Mouse (Mus musculus) urinary bladder, postnatal 36 days (tissue): ENCODE results near the gene Dlg2.

ENCODE experiments used
- DNase-seq, 2 experiments: peaks; one replicate each; pipeline ENCODE4 v3.0.0; 2022; ENCODE audit warnings: low spot score in 2 of 2, mixed read lengths in 1 of 2

The Dlg2 gene

DNA sequence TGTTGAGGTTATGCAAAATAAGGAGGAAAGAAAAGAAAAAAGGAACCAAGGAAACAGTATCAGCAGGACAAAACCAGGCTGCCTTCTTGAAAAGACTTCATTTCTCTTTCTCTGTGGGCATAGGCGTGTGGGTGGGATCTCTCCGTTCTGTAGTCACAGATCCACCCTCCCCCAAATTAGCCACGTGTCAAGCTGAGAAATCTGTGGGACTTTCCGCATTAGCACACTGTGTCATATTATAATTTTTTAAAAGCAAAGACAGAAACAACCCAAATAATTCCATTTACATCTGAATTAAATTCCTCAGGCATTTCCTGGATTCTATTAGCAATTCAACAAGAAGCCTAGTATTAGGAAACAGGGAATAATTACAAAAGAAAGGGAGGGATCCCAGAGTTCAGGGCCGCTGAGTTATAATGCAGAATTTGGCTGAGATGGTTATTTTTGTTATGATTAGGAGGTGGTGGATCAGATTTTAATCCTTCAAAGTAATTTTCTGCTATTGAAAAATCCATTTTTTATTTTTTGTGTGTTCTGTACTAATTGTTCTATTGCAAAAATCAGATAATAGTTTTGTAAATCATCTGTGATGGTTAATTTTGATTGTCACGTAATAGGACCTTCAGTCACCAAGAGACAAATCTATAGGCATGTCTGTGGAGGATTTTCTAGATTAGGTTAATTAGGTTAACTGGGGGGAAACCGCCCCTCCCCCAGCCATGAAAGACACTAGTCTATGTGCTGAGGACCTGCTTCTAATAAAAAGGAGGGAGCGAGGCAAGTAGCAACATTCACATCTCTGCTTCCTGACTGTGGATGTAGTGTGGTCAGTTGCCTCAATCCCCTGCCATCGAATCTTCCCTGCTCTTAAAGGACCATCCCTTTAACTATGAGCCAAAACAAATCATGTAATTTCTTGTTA, 63.3 kb downstream of the Dlg2 start:
- no peak for DNase-seq

DNA sequence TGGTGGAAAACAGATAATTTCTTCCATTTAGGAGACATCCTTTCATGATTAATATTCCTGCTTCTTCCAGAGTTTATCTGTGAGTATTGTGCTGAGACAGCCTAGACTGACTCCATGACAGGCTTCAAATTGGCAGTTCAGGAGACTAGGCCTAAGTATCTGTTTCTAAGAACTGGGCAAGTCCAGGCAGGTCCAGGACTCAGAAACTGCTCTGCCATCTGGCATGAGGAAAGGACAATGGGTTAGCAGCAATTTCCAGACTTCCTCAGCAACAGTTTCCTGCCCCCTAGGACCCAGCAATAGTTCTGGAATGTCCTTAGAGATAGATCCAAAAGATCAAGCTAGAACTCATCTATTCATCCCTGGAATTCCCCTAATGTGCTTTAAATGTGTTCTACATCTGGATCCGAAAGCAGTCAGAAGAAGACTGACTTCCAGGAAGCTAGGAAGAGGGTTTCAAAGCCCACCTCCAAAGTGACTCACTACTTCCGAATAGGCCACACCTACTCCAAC, 64.4 kb downstream of the Dlg2 start:
- DNase-seq: no peak

DNA sequence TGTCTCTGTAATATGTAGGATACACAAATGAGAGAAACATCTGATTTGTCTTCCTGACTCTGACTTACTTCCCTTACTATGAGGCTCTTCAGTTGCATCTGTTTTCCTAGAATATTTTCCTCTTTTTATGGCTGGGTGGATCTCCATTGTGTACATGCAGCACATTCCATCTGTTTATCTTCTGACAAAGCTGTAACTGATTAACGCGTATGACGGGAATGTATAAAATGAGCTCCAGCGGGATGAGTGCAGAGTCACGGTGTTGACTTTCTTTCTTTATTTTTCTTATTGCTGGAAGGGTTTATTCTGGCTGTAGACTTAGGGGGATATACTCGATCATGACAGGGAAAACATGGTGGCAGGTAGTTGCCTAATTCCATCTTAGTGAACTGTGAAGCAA, 76.9 kb downstream of the Dlg2 start:
- no peak for DNase-seq

DNA sequence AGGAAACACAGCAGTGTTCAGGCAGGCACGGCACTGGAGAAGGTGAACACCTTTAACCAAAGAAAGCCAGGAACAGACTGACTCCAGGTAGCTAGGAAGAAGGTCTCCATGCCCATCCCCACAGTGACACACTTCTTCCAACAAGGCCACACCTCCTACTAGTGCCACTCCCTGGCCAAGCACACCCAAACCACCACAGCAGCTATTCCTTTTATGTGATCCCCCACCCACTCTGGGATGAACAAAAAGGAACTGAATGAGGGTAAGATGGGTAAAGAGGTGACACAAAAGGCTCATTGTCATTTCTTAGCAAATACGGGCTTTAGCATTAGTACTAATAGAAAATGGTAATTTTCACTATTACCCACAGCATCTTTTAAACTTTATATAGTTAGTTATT, 77.9 kb downstream of the Dlg2 start:
- DNase-seq: no peak

DNA sequence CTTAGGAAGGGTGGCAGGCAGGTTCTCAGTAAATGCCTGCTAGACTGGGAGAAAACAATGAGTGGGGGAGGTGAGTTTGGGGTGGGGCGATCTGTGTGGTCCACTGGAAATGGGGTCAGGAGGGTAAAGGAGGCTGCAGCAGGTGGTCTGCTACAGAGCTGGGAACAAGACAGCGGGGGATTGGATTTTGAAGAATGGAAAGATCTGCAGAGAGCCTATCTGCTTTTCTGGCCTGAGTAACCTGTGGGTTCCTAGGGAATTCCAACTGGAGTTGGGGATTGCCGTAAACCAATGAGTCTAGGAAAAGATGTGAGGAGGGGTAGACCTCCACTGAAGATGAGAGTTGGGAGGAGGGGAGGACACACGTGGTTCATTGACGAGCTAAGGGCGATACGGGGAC, 92.7 kb downstream of the Dlg2 start:
- no peak for DNase-seq

DNA sequence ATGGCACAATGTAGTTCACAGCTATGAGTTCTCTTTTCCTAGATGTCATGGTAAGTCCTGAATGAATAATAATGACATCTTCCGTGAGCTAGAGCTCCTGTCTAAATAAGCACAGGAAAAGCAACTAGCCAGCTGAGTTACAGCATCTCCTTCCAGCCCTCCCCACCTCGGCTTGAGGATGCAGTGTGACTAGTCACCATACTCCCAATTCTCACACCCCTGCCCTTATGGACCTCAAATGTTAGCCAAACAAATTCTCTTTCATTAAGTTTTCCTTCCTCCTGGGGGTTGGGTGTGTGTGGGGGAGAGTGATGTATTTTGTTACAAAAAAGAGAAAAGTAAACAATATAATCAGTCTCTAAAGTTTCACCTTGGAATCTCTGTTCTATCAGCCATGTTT, 111.3 kb downstream of the Dlg2 start:
- DNase-seq: no peak

DNA sequence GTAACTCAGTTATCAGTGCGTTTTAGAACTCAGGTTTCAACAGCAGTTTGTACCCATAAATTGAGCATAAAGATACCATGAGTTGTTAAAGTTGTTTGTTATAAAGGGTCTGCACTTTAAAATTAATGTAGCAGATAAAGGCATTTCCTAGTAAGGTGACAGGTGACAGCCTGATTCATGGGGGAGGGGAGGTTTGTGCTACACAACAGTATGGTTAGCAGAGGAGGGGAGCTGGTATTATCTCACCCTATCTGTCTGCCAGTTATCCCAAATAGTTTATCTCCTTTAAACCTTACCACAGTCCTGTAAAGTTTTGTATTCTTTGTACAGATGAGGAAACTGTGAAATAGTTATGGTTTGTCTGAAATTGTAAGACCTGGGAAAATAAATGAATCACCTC, 111.8 kb downstream of the Dlg2 start:
- no peak for DNase-seq

DNA sequence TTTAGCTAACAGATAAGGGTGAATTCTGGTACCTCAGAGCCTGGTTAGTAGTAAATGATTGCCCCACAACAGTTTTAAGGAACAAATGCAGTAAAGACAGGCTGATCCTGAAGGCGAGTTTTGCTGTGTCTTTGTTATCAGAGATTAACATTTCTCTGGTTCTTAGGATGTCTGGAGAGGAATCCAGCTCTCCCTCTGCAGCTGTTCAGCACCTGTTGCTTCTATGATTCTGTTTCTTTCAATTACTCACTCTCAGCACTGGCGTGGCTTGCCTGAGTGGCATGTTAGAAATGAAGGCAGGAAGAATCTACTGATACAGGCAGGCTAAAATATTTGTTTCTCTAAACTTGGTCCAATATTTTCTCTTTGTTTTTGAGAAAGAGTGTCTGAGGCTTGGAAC, 133.3 kb downstream of the Dlg2 start:
- DNase-seq: no peak

DNA sequence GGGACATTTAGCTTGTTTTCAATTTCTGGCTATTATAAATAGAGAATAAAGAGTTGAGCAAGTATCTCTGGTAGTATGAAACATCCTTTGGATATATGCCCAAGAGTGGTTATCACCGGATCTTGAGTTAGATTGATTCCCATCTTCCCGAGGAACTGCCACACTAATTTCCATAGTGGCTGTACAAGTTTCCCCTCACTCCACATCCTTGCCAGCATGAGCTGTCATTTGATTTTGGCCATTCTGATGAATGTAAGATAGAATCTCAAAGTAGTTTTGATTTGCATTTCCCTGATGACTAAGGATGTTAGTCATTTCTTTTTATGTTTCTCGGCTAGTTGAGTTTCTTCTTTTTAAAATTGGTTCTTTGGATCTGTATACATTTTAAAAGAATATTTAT, 154.1 kb downstream of the Dlg2 start:
- no peak for DNase-seq

DNA sequence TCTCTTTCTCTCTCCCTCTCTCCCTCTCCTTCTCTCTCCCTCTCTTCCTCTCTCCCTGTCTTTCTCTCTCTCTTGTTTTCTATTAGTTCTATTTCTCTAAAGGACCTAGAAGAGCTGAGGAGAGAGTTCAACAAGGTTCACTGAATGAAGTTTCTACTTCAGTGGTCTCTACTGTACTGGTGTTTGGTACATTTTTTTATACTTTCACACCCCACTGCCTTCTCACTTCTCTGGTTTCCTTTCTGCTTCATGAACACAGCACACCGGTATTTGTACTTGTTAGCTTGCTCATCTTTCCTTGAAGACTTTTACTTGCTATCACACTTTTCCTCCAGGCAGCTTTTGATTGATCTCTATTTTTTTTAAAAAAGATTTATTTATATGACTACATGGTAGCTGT, 173.0 kb downstream of the Dlg2 start:
- DNase-seq: no peak

DNA sequence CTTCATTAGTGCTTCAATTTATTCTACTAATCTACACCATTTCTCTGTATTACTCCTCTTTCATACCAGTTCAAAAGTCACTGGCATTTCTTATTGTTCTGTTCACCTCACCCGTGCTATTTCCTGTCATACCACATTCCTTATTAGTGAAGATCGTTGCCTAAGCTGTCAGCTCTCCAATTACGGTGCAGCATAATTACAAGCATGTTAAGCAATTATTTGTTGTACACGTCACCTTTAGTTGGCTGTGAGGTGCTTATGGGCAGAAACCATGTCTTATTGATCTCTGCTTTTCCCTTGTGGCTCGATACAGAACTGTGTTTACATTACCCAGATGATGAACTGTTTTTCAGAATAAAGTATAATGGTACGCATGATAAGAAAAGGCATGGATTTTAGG, 174.7 kb downstream of the Dlg2 start:
- no peak for DNase-seq

DNA sequence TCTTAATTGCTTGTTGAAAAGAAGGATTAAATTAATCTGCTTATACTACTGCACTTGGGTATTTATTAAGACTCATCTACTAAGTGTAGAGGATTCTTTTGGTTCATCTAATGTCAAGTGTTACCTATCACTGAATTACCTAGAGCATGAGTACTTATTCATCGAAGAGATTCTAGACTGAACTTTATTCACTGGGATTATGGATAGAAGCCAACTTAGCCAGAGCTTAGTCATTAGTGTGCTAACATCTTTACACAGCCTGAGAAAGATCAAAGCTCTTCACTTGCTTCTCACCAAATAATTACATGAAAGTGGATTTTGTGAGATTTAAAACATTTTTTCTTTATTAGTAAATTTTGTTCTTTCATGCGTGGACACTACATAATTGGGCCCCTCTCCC, 175.1 kb downstream of the Dlg2 start:
- DNase-seq: no peak

DNA sequence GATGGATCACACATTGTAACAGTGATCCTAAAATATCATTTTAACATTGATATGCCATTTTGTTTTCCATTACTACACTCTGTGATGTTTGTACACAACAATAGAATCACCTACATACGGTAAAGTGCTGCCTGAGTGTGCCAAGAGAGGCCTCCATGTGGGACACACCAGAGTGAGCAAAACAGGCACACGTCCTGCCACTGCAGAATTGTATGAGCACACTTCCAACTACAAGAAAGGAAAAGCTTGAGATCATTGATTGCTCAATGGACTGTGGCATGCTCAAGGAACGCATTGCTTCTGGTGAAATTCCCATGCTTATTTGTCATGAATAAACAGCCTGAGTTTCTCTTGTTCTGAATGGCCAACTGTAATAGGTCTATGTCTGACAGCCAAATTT, 182.1 kb downstream of the Dlg2 start:
- no peak for DNase-seq

DNA sequence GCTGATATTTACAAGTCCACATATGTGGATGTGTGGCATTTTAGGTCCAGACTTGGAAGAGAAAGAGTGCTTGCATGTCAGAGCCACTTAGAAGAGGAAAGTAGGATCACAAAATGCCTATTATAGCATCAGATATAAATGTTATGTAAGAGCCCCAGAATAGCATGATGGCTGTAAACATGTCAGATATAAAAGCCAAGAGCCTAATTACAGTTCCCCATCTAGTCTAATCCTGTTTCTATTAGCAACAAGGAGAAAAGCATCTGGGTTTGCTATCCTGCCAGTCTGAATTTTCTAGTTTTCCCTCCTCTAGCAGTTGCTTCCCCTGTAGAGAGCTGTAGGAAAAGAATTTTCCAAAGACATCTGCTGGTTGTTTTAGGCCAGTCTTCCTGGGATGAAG, 217.6 kb downstream of the Dlg2 start:
- no peak for DNase-seq

DNA sequence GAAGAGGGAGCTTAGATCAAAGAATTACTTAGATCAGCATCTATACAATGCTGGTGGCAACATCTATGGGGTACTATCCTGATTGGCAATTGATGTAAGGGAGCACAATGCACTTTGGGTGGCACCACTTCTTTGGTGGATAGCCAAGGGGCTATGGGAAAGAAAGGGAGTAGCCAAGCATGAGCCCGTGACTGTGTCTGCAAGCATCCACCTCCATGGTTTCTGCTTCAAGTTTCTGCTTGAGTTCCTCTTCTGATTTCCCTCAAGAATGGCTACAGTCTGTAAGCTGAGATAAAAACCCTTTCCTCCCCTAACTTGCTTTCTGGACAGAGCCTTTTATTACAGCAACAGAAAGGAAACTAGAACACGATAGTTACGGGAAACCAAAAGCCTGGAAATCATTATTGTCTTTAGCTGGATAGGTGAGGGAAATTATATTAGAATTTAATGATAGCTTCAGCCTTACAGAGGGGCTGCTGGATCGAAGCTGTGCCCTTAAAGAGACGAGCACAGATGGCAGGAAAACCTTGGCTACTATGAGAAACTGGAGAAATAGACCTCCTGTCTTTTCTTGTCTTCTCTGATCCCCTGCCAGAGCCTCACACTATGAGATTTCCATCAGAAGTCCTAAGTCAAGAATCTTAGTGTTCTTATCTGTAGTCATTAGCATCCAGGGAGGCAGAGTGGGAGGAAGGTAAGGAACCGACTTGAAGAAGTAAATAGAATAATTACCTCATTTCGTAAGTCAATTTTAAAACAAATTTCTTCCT, 219.9 kb downstream of the Dlg2 start:
- DNase-seq: no peak

DNA sequence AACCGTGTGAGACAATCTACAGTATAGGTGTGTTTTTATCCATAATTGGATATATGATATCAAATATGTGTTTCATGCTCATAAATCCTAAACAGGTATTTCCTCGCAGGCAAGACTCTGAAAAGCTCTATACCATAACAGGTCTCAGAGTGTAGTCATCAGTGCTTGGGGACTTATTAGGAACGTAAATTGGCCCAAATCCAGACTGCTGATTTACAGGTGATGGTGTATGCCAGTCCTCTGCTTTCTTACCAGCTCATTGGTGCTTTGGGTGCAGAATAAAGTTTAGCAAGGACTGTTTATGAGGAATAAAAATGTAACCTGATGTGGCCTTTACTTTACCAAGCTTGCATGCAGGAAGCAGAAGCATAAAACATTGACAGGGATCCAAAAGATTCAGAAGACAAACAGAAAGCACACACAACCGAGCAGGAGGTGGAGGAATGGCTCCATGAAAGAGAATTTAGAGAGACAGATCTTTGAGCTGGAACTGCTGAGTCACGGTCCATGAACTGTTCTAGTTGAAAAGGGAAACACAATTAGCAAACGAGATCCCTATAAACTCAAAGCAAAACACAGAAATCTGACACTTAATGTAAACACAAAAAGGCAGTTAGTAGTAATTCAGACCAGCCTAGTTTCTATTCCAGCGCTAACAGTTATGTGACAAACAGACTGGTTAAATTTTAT, 226.8 kb downstream of the Dlg2 start:
- DNase-seq: no peak

DNA sequence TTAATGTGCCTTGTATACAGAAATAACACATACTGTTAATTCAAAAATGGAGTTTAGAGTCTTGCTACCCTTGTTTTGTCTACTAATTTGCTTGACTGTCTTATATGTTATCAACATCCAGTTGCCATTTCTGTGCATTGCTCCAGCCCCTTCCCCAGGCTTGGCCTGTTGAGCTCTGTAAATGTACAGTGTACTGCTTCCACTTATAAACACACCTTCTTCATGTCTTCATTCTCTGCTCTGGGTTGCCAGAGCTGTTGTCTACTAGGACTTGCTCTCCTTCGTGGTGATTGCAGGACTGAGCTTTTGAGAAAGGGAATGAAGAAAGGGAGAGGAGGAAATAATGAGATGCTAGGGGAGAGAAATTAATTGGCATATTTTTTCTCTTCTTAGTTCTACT, 227.5 kb downstream of the Dlg2 start:
- no peak for DNase-seq

DNA sequence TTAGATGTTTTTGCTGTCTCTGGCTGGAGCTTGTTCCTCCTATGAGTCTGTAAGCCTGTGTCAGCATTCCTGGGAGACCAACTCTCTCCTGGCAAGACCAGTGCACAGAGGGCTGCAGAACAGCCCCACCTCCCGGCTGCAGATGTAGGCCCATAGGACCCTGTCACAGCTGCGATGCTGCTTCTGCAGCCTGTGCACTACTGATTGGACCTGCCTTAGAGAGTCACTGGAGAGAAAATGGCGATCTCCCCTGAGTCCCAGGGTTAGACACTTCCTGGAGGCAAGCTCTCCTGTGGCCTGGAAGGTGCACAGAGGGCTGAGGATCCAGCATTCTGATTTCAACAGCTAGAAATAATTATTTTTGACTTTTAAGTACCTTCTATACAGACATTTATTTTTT, 257.6 kb downstream of the Dlg2 start:
- DNase-seq: no peak

DNA sequence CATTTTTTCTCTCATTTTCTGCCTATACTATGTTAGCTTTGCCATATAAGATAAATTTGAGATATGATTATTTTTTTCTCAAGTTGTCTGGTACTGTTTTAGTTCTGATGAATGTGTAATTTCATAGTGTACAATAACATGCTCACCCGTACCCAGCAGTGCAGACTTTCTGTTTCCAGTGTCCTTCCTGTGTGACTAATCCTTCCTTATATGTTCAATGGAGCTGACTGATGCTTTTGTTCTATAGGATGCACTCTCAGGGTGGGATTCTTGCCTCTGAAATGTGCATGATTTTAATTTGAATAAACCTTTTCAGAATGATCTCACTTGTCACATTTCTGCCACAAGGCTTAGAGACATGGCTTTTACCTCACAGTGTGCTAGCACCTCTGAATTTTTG, 259.9 kb downstream of the Dlg2 start:
- no peak for DNase-seq

DNA sequence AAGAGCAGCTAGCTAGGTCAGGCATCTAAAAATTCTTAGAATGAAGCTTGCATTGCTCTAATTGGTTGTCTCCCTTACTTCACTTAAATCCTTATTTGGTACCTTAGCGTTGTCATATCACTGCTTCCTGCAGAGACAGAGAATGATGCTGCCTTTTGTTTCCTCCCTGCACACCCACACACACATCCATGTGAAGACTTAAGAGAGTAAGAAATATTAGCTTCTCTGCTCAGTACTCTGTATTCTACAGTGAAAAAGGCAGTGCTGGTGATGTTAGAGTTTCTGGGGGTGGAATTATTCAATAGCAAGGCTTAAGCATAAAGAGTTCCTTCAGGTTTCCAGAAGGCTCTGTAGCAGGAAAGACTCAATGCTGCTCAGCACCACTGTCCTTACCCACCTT, 272.2 kb downstream of the Dlg2 start:
- DNase-seq: no peak

DNA sequence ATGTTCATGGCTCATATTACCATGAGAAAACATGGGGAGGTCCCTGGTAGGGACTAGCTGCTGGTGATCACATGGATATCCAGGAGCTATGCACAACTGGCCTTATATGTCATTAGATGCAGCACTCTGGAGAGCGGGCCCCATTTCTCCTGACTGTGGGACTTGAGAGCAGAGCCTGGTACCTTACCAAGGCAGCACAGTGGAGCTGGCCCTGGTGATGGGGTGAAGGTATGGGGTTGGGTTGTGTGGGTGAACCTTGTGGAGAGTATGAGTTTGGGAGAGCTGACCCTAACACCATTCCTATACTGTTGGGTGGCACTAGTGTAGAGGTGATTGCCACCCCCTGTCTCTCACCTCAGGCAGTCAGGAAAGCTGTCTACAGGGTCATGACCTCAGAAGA, 311.5 kb downstream of the Dlg2 start:
- no peak for DNase-seq

DNA sequence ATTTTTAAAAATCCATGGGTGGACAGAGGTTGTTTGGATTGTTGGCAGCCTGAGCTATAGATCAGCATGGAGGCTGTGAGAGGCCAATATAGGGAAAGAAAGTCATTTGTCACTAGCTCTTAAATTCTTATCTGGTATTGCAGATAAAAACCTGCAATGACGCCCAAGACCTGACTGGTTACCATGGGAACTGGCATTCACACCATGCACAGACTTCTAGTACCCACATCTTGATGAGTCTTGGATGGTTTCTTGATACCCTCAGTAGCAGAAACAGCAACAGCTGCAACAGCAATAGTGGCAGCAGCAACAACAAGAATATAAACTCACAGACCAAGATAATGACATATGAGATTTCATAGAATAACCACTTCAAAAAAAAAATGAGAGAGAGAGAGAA, 315.1 kb downstream of the Dlg2 start:
- DNase-seq: no peak
